Mouse (Mus musculus): ENCODE measurements at regions not wholly inside any gene's neighbourhood (a gene's known extent, or its start where the extent isn't known, plus 50 kb on each side); places are given as distances from the start of the nearest gene placed in this dataset.

DNA sequence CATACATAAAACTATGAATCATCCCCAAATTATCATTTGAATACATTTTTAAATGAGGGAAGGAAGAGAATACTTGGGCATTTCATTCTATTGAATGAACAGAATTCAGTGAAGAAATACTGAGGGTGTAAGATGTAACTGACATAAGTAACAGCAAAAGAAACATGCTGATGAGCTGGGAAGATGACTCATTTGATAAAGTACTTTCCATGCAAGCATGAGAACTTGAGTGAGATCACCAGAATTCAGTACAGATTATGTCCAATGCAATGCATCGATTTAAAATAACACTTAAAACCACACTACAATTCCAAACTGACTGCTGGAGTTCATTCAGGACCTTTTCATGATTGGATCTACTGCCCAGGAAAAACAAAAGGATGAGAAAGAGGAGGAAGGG, 3467.1 kb upstream of the Gm7489 start:
- no peak for DNase-seq (ENCODE audit: low spot score in 2 of 2)

DNA sequence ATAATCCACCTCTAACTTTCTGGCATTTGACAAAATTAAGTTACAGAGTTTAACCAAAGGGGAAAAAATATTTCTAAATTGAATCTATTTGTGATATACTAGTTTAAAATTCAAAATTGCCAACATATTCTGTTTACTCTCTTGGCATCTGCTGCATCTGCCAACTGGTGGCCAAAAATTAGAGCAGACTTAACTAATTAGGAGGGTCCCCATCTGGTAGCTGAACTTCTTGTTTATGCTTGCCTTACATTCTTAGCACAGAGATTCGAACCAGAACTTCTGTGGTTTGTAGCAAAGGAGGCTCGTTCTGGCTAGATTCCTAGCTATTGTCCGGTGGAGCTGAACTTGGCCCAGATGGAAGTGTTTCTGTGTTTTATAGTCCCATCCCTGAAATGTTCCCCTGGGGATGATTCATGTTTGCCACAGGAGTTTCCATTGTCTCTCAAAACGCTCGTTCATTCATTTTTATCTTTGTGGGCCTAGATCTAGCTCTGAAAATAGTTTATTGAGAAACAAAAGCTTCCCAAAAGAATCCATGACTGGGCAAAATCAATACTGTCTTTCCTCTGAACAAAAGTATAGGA, 3461.5 kb upstream of the Gm7489 start:
- DNase-seq (ENCODE audit: low spot score in 2 of 2), result no peak

DNA sequence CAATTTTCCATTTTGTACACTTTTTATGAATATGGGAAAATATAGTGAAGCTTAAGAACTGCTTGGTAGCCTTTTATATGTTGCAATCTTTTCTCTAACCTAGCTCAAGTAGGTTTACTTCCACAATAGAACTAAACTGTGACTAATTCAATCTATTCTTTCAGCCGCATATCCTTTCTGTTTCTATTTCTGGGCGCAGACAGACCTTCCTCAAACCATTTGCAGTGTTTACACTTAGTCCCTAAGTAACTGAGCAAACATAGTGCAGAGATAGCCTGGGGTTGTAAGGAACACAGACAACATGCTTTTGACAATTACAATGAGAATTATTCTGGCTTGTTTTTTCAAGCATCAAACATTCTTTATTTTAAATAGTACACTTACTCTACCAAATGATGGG, 3435.1 kb upstream of the Gm7489 start:
- DNase-seq (ENCODE audit: low spot score in 2 of 2), result no peak

DNA sequence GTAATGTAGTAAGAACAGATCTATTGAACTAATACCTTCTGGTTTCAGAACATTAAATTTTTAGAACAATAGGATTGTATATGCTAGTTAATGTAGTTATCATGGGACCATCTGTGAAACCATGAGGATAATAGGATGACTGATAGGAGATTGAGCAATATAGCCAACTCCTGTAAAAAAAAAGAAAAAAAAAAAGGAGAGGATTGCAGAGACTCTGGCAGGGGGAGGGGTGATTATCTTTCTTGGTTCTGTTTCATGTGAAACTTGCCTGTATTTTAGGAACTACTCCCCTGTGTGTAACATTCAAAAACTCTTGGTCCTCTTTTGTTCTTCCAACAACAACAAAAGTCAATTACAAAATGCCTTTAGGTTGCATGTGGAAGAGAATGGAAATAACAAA, 3412.1 kb upstream of the Gm7489 start:
- DNase-seq (ENCODE audit: low spot score in 2 of 2), result no peak

DNA sequence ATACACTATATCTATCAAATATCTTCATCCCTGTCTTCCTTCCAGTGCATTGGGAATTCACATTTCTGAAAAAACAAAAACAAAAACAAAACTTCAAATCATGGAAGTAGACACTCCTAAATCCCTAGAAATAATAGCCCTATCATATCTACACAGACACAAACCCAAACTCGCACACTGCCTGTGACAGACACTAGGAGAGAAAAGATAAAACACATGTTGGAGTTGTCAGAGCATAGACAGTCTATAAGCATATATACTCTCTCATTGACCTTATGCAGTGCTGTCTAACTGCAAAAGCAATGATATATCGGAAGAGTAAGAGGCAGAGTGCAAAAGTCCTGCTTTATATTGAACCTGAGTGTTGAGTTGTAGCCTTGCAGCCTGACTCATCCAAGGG, 3386.0 kb upstream of the Gm7489 start:
- DNase-seq (ENCODE audit: low spot score in 2 of 2), result no peak

DNA sequence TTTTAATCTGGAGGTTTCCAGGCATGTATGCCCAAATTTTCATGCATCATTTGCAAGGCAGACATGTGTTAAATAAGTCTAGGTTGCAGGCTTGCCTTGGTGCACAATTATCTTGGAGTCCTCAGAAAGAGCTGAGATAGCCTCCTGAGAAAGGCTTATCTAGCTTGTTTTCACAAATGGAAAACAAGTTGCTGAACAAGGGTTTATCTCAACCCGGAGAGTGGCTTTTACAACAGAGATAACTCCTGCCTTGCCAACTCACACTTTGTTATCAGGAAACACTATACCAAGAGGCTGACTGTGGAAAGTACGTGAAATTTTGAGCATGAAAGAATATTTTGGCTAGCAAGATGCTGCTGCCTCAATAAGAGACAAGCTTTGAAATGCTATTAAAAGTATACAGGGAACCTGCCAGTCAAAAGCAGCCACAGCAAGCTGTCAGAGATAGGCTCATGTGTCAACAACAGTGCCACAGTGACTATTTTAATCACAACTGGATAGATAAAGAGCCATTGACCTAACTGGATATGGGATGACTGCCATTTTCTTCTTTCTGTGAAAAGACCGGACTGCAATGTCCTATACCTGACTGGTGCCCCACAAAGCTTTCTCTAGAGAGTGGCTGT, 3376.6 kb upstream of the Gm7489 start:
- no peak for DNase-seq (ENCODE audit: low spot score in 2 of 2)

DNA sequence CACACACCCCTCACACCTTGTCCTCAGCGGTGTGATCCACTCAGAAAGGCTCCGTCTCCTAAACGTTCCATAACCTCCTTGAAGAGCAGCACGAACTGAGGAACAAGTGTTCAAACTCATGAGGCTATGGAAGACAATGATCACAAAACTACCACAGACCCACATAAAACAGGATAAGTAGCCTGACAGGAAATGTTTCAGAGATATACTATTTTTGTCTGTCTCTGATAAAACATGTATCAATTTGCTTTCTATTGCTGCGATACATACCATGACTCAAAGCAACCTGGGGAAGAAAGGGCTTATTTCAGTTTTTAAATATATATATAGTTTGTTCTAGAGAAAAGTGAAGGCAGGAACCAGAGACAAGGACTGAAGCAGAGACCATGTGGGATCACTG, 3371.7 kb upstream of the Gm7489 start:
- DNase-seq (ENCODE audit: low spot score in 2 of 2), result no peak

DNA sequence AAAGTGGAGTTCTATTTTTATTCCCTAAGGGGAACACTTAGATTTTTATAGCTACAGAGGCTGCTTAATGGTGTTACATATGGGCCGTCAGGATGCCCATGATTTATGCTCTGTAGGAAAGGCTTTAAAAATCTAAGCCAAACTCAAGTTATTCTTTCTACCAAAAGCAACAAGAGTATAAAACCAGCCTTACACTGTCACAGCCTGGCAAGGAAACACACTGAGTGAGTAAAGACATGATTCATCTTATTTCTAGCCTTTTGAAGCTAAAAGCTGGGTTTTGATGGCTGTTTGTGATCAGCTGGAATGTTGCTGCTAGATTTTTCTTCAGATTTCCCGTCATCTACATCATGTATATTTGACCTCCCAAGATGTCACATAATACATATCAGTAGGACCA, 3359.9 kb upstream of the Gm7489 start:
- no peak for DNase-seq (ENCODE audit: low spot score in 2 of 2)

DNA sequence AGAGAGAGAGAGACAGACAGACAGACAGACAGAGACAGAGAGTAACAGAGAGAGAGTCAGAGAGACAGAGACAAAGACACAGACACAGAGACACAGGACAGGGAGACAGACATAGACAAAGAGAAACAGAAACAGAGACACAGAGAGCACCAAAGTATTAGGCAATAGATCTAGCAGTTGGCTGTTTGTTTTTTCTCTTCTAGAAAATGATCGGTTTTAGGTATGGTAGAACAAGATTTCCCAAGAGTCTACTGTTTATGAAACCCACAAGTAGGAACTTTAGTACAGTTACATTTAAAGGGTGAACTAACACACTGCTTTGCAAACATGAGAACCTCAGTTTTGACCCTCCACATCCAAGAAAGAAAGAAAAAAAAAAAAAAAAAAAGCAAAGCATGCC, 3350.2 kb upstream of the Gm7489 start:
- no peak for DNase-seq (ENCODE audit: low spot score in 2 of 2)

DNA sequence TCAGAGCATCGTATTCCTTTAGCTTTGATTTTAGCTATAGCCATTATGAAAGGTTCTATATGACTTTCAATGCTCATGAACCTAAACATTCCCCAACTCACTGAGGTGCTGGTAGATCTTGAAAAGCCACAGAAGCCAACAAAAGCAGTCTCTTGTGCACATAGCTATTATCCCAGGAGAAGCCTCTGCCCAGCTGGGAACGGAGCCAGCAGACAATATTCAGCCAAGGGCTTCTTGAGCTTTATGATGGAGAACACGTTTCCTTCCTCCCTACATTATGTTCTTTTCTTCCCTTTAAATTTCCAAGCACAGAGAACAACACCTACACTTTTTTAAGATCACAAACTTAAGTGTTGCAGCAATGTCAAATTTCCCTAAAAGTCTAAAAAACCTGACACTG, 3321.1 kb upstream of the Gm7489 start:
- DNase-seq (ENCODE audit: low spot score in 2 of 2), result no peak

DNA sequence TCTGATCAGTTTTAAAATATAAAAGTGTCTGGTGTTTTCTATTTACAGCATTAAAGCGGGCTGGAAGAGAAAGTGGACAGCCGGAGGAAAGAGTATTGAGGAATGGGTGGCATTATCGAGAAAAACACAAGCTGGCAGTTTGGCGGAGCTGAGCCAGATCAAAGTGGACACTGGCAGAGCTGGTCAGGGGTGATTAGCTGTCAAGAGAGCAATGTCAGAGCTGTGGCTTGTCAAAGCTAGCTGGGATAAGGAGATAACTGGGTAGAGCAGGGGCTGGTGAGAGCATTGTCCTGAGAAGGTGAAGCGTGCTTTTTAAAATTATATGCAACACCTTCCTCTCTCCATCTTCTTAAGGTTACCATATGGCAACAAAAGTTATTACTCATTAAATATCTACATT, 3303.9 kb upstream of the Gm7489 start:
- no peak for DNase-seq (ENCODE audit: low spot score in 2 of 2)

DNA sequence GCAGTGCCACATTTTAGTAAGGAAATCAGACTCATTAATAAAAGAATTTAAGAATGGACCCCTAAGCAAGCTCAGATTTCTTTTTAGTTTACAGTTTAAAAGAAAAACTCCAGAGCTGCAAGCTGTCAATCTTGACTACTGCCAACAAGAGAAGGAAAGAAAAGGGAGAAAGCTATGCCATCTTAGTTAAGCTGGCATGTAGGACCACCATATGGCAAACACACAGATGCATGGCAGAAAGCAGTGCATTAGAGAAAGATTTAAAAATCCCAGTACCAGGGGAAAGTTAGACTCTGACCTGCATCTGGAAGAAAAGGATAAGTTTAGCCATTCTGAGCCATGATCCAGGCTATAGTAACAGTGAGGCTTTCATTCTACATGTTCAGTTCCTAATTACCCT, 3300.8 kb upstream of the Gm7489 start:
- DNase-seq (ENCODE audit: low spot score in 2 of 2), result no peak

DNA sequence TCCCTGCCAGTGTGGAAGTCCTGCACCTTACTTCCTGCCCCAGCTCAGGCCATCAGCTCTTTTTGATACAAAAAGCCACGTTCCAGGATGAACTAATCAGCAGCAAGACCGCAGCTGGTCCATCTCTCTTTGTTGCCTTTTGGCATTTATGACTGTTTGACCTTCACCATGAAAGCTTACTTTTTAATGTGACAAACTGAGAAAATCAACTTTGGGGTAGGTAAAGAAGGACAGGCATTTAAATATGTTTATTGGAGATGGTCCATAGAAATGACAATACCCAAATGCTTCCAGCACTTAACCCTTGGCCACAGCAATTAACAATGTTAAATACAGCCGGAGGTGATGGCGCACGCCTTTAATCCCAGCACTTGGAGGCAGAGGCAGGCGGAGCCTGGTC, 3299.2 kb upstream of the Gm7489 start:
- no peak for DNase-seq (ENCODE audit: low spot score in 2 of 2)

Measured in left cerebral cortex, adult 18-20 months (tissue).